Mouse (Mus musculus) cerebellum, postnatal 25 days (tissue): ENCODE data around the gene Adora2b.

Experiments used
- DNase-seq, 2 experiments: peaks; one replicate each; pipeline ENCODE4 v3.0.0; 2021; ENCODE audit warnings: mixed read lengths in 2 of 2

Adora2b gene

DNA sequence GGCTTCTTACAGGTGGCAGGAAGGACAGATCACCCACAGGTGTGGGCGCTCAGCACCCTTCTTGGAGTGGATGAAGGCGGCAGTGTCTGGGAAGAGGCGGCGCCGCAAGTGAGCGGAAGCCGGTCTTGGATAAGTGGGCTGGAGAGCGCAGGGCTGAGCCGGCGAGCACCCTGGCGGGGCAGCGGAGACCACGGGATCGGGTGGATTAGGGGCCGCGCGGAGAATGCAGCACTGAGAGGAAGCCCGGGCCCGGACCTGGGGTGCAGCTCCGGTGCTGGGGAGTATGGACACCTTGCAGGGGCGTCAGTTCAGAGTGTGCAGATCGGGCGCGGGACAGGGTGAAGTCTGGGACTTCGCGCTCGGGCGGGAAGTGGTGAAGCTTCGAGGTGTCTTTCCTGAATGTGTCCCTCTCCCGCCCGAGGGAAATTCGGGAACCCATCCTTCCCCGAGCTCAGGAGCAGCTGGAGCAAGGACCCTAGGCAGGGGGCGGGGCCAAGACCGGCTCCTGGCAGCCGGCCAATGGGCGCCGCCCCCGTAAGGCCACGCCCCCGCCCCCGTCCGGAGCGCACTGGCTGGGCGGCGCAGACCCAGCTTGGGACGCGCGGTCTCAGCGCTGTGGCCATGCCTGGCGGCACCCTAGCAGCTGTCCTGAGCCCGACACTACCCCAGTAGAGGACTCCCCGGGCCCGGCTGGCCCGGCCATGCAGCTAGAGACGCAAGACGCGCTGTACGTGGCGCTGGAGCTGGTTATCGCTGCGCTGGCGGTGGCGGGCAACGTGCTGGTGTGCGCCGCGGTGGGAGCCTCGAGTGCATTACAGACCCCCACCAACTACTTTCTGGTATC is at the start of gene Adora2b:
Gene Adora2b, plus strand, starts transcription at position 584 of the 844 bp plus-strand sequence.
- DNase-seq, result peak; percentile 41 to 59

DNA sequence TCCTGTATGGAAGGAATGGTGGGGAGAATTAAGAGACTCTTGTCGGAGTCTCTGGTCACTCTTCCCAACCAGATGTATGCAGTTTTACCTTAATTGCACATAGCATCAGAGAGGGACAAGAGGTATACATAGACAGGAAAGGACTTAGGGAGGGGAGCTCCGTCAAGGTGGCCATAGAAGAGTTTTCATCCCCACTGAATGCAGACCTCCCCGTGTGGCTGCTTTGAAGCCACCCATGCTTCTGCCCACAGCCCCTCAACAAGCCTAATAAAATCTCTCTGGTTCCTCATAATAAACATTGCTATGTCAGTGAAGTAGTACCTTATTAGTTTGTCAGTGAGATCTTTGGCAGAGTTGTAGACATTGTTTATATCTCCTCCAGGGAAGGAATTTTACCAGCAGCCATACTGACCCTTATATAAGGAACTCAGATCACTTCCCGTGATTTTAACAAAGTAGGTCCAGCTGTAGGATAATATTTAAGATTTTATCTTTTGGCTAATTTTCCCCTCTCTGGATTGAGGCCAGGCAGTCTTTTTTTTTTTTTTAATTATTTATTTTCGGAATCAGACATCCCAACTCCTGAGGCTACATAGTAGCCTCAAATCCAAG is 47.8 kb upstream of the Adora2b start:
- no peak for DNase-seq

DNA sequence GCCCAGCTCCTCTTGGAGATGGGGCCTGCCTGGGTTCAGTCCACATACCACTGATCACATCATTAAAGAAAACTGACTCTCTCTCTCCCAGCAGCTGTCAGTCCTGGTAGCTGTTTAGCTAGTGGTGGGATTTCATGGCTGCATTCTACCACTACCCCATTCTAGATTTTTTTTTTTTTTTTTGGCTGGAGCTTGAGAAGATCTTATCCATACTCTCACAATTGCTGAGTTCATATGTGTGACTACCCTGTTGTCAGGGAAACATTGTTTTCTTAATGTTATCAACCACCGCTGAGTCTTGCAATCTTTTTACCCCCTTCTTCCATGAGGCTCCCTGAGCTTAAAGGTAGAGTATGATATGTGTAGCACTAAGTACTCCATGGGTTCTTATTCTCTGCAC is 46.1 kb upstream of the Adora2b start:
- DNase-seq, result no peak

DNA sequence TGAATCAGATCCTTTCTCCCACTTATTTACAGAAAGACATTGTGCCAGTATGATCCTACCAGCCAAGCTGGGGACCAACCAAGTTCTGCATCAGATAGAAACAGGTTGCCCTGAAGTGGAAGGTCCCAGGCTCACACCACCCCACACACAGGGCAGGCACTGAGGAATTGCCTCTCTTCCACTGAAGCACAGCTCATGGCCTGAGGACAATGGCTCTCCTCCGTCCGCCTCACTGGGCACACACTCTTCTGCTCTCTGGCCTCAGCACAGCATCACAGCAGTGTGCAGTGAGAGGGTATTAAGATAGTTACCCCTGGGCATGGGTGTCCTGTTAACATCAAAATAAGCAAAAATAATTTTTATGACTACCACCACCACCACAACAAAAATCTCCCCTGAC is 39.7 kb upstream of the Adora2b start:
- no peak for DNase-seq

DNA sequence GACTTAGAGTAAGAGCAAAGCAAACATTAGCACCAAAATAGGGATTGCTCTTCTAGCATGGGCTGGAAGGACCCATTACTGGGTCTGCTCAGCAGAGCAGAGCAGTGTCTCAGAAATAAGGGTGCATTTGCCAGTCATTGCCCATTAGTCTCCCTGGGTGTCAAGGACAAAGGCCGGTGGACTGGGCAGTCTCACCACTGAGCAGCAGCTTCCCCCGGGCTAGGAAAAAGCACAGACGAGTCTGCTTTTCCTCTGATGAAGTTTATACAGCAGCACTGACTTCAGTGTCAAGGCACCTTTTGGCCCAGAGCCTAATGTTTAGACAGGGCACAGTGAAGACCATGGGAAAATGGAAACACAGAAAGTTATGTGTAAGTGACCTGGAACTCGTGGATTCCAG is 38.9 kb upstream of the Adora2b start:
- DNase-seq, result no peak

DNA sequence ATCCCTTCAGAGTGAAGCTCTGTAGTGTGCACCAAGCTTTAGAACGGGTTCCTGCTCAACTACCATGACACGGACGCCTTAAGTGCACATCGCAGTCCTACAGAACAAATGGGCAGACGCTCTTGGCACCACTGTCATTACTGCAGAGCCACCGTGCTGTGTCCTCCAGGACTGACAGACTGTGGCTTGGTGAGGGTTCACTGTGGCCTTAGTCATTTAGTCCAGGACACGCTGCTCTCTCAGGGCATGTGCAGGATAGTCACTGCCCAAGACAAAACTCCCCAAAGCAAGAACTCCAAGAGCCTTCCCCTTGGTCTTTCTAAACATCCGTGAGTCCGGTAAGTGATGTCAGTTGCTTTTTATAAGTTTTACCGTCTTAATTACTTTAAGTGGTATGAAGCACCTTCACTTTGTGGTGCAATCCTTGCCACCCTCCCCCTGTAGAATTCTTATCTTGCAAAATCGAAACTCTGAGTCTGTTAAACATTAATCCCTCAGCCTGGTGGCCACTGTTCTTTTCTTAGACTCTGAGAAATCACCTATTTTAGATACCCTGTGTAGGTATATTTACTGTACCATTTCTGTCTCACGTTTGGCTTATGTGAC is 35.3 kb upstream of the Adora2b start:
- DNase-seq, result peak; percentile 40 to 50

DNA sequence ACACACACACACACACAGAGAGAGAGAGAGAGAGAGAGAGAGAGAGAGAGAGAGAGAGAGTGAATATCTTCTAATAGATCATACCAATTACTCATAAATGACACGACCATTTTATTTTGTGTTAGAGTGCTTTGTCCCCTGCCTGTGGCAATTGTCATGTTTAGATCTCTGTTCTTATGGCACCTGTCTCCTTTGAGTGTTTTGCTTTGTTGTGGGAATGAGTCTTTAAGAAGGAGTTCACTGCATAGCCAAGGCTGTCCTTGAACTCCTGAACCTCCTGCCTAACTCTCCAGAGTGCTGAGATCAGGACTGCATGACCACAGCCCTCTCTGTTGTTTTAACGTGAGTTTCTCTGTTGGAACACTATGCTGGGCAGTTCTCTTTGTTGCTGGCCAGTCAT is 33.7 kb upstream of the Adora2b start:
- no peak for DNase-seq

DNA sequence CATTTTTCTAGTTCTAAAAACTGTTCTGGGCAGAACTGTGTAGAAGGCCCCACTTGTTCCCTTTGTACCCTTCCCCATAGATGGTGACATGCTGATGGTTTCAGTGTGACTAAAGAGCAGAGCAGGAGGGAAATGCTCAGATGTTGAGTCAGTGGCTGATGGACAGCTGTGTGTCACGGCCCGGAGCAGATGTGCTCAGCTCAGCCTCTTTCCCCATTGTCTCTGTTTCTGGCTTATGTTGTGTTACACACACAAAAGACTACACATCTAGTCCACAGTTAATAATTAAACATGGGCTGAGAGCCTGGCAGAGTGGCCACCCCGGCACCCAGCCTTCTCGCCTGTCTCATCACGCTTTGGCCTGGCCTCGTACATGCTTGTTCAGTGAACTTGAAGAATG is 31.0 kb upstream of the Adora2b start:
- DNase-seq, result no peak

DNA sequence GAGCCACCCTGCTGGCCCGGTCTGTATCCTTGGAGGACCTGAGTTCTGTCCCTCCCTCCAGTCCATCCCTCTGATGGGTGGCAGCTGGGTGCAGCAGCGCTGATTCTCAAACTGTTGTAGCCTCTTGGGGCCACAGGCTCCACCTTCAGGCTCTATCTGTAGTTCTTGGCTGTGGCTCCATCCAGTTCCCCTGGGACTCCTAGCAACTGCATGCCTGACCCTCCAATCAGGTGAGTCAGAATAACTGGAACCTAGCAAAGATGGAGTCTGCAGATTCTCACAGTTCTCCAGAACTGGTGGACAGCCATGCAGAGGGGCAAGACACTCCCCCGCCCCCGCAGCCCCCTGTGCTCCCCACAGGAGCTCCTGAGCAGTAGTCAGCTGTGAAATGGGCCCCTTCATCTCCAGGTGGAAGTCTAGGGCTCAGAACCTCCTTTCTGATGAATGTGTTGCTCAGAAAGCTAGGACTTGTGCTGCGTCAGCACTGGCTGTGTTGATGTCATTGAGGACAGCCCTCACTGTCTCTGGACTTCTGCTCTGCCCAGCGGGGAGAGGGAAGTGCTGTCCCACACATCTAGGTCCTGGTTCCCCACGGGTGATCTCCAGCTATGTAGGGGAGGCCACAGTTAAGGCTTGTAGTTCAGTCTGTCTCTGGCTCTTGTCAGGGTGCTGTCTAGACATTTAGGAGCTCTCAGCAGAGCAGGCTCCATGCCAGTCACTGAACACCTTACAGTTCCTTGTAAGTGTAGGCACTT is 27.9 kb upstream of the Adora2b start:
- DNase-seq, result no peak

DNA sequence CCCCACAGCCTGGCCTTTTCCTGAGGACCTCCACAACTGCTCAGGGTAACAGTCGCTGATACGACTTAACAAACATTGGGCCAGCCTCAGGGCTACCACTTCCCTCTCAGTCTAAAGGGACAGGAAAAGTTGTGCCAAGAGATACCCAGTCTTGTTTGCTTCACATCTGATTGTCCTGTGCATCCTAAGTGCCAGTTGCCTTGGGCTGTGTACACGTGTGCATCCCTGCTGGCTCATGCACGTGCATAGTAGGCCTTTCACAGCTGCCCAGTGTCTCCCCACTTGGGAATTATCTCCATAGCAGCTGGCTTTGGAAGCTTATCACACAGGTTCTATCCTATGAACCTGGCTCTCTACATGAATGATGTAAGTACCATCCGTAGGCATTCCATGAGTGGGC is 25.4 kb upstream of the Adora2b start:
- DNase-seq, result no peak

DNA sequence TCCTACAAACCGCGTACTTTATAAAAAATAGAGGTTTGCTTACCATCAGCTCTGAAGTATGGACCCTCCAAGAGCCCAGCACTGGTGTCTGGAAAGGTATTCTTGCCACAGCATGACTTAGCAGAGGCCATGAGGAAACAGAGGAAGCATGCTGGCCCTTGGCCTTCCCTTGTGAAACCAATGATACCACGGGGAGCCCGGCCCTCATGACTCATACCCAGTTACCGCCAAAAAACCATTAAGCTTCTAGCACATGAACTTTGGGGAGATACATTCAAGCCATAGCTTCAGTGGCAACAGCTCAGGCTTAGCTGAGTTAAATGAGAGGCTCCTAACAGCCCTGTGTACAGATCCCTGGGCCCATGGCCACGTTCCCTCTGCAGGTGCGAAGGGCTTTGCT is 24.8 kb upstream of the Adora2b start:
- DNase-seq, result peak; percentile 38 to 67

DNA sequence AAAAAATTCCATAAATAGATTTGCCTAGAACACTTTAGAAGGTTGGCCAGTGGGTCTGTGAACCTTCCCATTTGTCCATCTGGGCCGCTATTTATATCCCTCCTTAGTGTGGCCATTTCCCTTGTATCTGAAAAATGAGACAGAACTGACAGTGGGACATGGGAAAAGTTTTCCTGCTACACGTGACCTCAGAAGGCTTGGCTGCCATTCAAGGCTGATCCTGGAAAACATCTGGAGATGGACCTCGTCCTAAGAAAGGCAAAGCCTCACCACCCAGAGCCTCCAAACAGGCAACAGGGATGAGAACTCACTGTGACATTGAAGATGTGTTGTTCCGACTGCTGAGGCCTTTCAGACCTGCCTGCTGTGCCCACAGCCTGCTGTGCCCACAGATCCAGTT is 24.0 kb upstream of the Adora2b start:
- DNase-seq, result no peak

DNA sequence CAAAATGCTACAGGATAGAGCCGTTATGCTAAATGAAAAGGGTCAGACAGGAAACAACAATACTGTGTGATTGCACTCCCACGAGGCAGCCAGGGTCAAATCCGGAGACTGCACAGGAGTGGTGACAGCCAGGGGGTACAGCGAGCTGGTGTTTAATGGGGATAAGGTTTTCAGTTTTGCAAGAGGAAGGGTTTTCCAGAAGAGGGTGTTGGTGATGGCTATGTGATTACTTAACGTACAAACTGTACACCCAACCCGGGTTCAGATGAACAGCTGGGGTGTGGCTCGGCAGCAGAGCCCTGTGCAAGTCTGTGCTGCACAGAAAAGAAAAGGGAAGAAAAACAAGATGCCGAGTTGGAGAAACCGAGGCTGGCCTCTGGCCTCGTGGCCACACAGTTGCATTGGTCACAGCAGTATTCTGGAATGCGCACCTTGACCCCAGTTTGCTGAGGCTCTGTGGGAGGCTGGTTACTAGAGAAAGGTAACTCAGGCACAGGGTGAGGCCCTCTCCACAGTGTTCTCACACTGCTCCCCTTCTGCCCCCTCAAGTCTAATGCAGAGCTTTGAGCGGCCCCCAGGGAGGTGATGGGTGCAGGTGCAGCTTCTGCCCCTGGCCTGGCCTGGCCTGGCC is 8.0 kb upstream of the Adora2b start:
- no peak for DNase-seq

DNA sequence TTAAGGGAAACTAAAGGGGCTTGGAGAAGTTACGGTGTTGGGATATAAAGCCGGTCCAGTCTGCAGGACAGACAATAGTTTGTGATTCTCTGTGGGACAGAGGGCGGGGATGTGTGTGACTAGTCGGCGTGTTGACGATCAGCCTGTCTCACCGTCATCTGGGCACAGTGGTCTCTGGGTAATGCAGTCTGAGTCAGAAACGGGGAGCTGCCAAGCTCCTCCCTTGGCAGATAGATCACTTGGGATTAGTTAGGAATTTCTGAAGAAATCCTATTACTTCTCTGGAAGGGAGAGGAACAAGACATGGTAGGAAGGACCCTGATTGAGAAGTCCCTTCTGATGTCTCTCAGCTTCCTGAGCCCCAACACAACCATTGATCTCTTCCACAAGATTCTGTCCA is 4.9 kb upstream of the Adora2b start:
- no peak for DNase-seq

DNA sequence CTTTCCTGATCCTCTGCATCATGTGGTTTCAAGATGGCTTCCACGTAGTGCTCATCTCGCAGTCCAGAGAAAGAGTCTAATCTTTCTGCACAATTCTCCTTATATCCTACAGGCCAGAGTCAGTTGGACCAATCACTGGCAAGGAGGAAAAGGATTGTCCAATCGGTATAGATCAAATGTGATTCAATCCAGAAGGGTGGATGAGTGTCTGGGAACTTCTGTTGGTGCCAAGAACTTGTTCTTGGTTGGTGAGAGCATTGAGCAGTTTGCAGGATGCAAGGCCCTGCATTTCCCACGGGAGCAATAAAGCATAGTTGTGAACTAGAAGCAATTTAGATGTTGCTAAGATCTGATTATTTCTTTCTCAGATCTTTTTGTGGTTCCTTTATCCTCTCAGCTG is 4.3 kb upstream of the Adora2b start:
- no peak for DNase-seq

DNA sequence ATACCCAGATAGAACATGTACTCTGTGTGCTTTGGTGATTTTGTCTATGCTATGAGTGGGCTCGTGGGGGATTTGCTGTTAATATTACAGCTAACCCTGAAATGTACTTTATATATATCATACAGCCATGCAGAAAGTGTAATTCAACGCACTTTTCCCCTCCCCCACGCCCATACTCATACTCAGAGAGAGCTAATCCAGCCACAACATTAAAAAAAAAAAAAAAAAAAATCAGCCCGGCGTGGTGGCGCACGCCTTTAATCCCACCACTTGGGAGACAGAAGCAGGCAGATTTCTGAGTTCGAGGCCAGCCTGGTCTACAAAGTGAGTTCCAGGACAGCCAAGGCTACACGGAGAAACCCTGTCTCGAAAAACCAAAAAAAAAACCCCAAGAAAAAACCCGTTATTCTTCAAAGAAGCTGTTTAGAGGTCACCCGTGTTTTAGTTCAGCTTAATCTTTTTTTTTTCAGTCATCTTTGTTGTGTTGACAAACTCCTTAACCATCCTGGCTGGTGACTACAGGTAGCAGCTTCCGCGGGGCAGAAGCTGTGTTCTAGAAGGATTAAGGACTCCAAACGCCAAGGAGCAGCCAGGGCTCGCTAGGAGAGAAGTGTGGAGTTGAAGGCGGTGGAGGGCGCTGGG is 904 bp upstream of the Adora2b start:
- no peak for DNase-seq

DNA sequence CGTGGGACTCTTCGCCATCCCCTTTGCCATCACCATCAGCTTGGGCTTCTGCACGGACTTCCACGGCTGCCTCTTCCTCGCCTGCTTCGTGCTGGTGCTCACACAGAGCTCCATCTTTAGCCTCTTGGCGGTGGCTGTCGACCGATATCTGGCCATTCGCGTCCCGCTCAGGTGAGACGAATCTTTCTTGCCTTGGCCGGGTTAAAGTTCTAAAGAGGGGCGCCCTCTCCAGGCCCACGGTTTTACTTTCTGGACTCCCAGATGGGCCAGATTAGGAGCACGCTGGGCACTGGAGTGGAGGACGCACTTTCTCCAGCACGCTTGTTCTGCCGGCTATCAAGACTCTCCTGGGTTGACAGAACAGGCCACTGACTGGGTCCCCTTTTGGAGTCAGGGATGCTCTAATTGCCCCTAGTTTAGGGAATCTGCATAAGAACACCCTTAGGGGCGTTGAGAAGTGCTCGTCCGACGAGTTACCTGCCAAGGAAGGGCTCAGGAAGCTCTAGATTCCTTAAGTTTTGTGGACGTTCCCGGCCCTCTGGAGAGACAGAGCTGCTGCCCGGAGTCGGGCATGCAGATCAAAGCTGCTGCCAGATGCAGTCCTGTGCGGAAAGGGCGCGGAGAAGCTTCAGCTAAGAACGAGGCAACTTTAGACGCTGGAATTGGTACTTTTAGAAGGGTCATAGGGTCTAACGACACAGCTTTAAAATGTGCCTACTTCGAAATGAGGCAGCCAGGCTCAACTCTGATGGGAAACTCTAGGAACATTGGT is 668 bp downstream of the Adora2b start:
- peak in 1 of 2 experiments; percentile 55 for DNase-seq

DNA sequence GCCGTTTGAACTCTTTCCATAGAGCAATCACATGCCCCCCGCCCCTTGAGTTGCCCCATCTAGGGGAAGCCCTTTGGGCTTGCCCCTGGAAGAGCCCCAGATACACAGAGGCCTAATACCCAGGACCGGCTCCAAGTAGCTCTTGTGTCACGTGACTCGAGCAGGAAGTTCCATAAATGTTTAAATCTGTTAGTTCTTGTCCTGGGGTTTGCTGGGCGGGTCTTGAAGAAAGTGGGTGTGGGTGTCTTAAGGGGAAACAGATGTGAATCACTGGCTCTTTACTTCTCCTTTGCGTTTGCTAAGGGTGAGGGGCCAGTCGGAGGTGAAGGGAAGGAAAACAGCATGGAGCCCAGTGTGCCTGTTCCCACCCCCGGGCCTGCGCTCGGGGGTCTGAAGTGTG is 2.3 kb downstream of the Adora2b start:
- no peak for DNase-seq

DNA sequence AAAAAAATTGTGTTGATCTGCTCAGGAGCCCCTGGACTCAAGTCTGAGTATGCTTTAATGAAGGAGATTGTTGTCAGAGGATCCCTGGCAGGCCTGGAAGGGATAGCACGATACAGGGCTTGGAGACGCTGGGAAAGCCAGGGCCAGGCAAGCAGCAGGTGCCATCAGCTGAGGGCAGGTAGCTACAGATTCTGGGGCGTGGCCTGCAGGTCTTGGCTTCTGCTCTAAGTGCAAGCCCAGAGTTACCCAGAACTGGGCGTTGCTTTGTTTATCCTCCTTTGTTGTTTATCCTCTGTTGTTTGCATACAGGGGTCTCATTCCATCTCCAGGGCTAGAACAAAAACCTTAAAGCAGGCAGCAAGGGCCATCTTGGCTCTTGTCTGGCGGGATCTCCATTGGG is 4.6 kb downstream of the Adora2b start:
- no peak for DNase-seq

DNA sequence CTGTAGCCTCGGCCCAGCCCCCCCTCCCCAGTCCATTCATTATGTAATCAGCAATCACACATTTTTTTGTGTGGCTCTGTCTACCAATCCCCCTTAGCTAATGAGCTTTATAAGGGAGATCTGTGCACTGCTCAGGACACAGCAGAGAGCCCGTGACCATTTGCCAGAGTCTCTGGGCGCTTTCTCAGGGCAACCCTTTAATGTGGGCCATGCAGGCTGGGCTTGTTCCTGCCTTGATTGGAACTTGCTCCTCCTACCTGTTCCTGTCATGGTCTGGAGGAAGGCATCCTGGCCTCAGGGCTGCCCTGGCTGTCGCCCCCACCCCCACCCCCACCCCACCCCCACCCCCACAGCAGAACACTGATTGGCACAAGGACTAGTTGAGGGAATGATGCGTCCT is 10.4 kb downstream of the Adora2b start:
- DNase-seq, result no peak

DNA sequence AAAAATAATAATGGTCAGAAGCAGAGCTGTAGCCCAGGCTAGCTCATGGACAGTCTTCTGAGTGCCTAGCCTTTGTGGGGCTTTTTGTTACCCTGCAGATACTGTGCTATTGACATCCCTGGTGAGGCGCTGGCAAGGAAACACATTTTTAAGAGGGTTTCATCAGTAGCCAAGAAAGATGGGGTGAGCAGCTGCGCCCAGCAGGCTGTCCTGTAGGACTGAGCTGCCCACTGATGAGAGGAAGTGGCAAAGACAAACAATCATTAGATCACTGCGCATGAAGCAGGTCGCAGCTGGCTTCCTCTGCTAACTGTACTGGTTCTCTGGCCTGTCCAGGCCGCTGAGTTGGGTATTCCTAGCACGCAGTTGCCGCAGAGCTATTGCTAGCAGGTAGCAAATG is 14.8 kb downstream of the Adora2b start:
- no peak for DNase-seq

DNA sequence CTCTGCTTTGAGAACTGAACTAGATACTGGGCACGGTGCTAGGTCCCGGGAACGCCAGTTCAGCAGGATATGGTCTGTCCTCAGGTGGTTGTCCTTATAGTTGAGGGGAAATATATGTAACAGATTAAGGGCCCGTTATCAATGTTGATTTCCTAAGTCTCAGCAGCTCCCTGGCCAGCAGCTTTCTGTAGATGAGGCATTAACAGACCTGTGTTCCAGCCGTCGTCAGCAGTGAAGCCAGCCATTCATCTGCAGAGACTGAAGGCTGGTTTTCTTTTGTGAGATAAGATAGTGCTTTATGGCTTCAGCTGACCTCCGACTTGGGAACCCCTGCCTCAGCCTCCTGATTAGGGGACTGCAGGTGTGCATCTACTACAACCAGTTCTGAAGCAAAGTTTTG is 15.2 kb downstream of the Adora2b start:
- no peak for DNase-seq
